Comparison of ENCODE assay signal across 23 mouse cellular contexts in the genomic region with DNA sequence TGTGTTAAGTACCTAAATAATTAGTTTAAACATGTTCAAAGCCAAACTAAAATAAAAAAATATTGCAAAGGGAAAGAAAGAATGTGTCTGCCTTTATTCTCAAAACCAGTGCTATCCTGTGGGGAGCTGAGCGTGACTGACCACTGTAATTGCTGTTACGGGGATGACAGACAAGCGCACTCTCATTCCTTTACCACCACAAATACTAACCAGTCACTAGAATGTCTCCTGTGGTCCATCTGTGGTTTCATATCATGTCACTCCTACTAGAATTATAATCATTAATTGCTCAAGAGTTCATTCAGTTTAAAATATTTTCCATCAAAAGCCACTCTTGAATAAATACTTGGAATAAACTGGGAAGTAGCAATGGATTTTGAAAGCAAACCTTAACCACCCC.
"Had no signal": no experiment of that assay in that cellular context is flagged by ENCODE, and none has a peak within 500 bp of the region (broad histone marks: within the 10 kb centered on the region; RNA-seq: fewer than 3 reads in every experiment).

No protein-coding gene starts in this region.

- DNase-seq: liver; liver, embryonic 13.5 days; liver, postnatal 0 days; lung, adult 18-20 months; lung, adult 2 months; lung, embryonic 14.5 days; lung, postnatal 10 days; lung, postnatal 14 days; lung, postnatal 36 days; lung, postnatal 4 days; midbrain, embryonic 14.5 days had no signal

- H3K27me3 ChIP-seq: limb, embryonic 12.5 days; limb, embryonic 13.5 days; limb, embryonic 15.5 days; liver, embryonic 13.5 days; lung, embryonic 15.5 days; megakaryocyte, embryonic 14.5 days; midbrain, embryonic 12.5 days; midbrain, embryonic 13.5 days; neural tube, embryonic 12.5 days had no signal

- ATAC-seq: liver, embryonic 12.5 days; liver, postnatal 0 days; lung, postnatal 0 days; midbrain, embryonic 13.5 days; midbrain, embryonic 15.5 days; midbrain, embryonic 16.5 days had no signal
